Mouse (Mus musculus) embryonic fibroblast, embryonic 13.5 days (primary cell): ENCODE measurements around the gene Sfxn5. TPM values are rescaled to one million over a fixed set of nuclear protein-coding genes. Genes with fewer than 3 reads are reported as not detected.

Experiments used
- H3K27ac ChIP-seq: 2 replicates; pipeline ENCODE4 v1.5.1; 2012; ENCODE audit warnings: low read length, control low read depth, inconsistent platforms; ENCODE audit not compliant: insufficient read depth
- H3K4me1 ChIP-seq: 2 replicates; pipeline ENCODE4 v1.6.1; 2011; ENCODE audit warnings: low read length; ENCODE audit not compliant: control insufficient read depth, insufficient read depth
- H3K4me3 ChIP-seq: 2 replicates; pipeline ENCODE4 v1.5.1; 2011; ENCODE audit warnings: mild to moderate bottlenecking, control low read depth, low read length; ENCODE audit not compliant: insufficient read depth
- CTCF ChIP-seq: IDR thresholded peaks from 2 replicates; pipeline ENCODE4 v1.5.1; 2011; ENCODE audit warnings: mild to moderate bottlenecking, control low read depth, low read length, moderate library complexity, borderline replicate concordance; ENCODE audit not compliant: insufficient read depth
- POLR2A ChIP-seq: IDR thresholded peaks from 2 replicates; pipeline ENCODE4 v1.6.1; 2011; ENCODE audit warnings: low read depth, mild to moderate bottlenecking, control low read depth, low read length, moderate library complexity
- polyA plus RNA-seq: library from polyadenylated mRNA; stranded (reverse); fragments of >200 nt; gene quantifications from 2 replicates; pipeline ENCODE4 v1.2.4, GENCODE M21; 2011; ENCODE audit warnings: low read depth; ENCODE audit not compliant: missing spikeins, insufficient read length

Sfxn5 gene
- polyA plus RNA-seq, 1 experiment: 9.7 TPM

DNA sequence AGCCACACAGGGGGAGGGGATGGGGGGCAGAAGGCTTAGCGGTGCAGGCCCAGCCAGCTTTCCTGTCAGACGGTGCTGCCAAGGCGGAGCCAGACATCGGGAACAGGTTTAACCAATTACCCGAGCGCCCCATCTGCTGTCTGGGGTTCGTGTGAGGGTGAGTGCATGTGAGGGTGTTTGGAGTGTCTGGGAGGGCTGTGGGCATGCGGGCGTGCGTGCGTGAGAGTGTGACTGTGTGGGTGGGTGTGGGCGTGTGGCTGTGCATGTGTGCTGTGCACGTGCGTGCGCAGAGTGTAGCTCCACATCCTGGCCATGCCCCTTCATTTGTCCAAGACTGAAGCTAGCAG is 126.3 kb downstream of the Sfxn5 start:
- no peak overlapping the region for H3K4me3 ChIP-seq
- H3K4me1 ChIP-seq: no peaks in the 10 kb centered on the region
- no peak overlapping the region for H3K27ac ChIP-seq
- TF ChIP-seq CTCF (no peak), POLR2A (no peak)

- no peak overlapping the region for H3K4me3 ChIP-seq
- no peak for TF ChIP-seq CTCF
- TF ChIP-seq POLR2A: no peak
- H3K27ac ChIP-seq: no peak overlapping the region
- H3K4me1 ChIP-seq: no peaks in the 10 kb centered on the region
Measured at GRCm38 (mm10) chr6:85206182-85206938, 126.9 kb downstream of the Sfxn5 start.

GRCm38 (mm10) chr6:85197951-85198350 is 135.3 kb downstream of the Sfxn5 start:
- Histone ChIP-seq H3K4me3 (no peak overlapping the region), H3K27ac (no peak overlapping the region), H3K4me1 (no peaks in the 10 kb centered on the region)
- TF ChIP-seq POLR2A: no peak
- no peak for TF ChIP-seq CTCF

DNA sequence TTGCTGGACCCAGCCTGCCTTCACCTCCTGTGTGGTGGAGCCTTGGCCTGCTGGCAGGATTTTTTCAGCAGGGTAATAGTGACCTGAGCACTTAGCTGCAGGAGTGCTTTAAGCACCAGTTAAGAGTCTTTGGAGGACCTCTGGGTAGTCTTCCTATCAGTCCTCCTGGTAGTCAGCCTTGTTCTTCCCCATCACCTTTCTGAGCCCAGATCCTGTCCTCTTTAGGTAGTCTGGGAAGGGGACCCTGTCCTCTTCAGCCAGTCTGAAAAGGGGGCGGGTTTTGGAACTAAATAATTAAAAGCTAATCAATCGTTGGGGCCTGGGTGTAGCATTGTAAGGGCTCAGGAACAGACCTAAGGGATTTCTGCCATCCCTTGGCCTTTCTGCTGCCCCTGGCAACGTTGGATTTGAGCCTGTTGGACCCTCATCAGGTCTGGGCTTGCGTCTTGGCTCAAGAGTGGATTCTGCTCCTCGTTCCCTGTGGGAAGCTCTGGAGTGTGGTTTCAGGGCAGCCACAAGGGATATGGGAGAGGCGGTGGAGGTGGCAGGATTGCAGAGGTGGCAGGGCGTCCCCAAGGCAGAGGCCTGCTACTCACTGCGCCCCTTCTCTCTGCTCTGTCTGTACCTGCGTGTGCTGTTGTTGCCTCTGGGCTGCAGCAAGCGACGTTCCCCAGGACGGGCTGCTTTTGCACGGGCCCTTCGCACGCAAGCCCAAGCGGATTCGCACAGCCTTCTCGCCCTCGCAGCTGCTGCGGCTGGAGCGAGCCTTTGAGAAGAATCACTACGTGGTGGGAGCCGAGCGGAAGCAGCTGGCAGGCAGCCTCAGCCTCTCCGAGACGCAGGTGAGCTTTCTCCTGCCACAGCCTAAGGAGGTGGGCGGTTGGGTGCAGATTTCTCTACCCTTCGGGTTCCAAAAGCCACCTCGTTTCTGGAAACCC is 139.6 kb downstream of the Sfxn5 start:
- H3K4me1 ChIP-seq: no peaks in the 10 kb centered on the region
- H3K27ac ChIP-seq: no peak overlapping the region
- TF ChIP-seq CTCF (no peak), POLR2A (no peak)
- no peak overlapping the region for H3K4me3 ChIP-seq

GRCm38 (mm10) chr6:85191751-85192440 is 141.3 kb downstream of the Sfxn5 start:
- no peak for TF ChIP-seq POLR2A
- no peak for TF ChIP-seq CTCF
- Histone ChIP-seq H3K4me1 (no peaks in the 10 kb centered on the region), H3K27ac (no peak overlapping the region), H3K4me3 (no peak overlapping the region)

GRCm38 (mm10) chr6:85190671-85191070 is 142.6 kb downstream of the Sfxn5 start:
- Histone ChIP-seq H3K27ac (no peak overlapping the region), H3K4me3 (no peak overlapping the region), H3K4me1 (no peaks in the 10 kb centered on the region)
- TF ChIP-seq CTCF (no peak), POLR2A (no peak)

GRCm38 (mm10) chr6:85189911-85190591 is 143.2 kb downstream of the Sfxn5 start:
- Histone ChIP-seq H3K4me3 (no peak overlapping the region), H3K27ac (no peak overlapping the region), H3K4me1 (no peaks in the 10 kb centered on the region)
- TF ChIP-seq POLR2A (no peak), CTCF (no peak)

- Histone ChIP-seq H3K4me3 (no peak overlapping the region), H3K27ac (no peak overlapping the region), H3K4me1 (no peaks in the 10 kb centered on the region)
- TF ChIP-seq CTCF (no peak), POLR2A (no peak)
Measured at GRCm38 (mm10) chr6:85189361-85189760, 143.9 kb downstream of the Sfxn5 start.
